In genomic region chr2:144368400-144369019, GRCm38 (mm10) we compare ENCODE assay signal across 8 mouse cellular contexts. TPM values are rescaled to one million over a fixed set of nuclear protein-coding genes. Genes with fewer than 3 reads are reported as not detected.
DNase-seq lines count a peak whose midpoint lies in the region; ATAC-seq and TF ChIP-seq lines count a peak whose summit lies in the region.

TSS of gene Kat14 (plus strand) at chr2:144368983.
TSS of gene Pet117 (plus strand) at chr2:144368996.

- H3K9ac ChIP-seq in hindbrain, embryonic 16.5 days (ENCODE audit: low read depth, low read length): peak within 1 kb of the TSS; percentile 79

- 9% methylated on average over 30 of the region's 38 CpGs for WGBS in hindbrain, embryonic 16.5 days

- peaks cover 12% of the 10 kb centered on the region for H3K4me1 ChIP-seq in hindbrain, embryonic 16.5 days (ENCODE audit: control insufficient read depth, insufficient read depth, low read depth, low read length)

- no peak for TF ChIP-seq CTCF in left cerebral cortex, adult 2 months (IDR thresholded peaks at IDR 0.05)

- peaks cover 2% of the 10 kb centered on the region; the same call in 1 of the 2 replicates for H3K36me3 ChIP-seq in hindbrain, embryonic 16.5 days (ENCODE audit: control insufficient read depth, insufficient read depth, low read length)

- peak within 1 kb of the TSS; percentile 64 for H3K4me2 ChIP-seq in hindbrain, embryonic 16.5 days (ENCODE audit: low read length)

- no peaks in the 10 kb centered on the region for H3K9me3 ChIP-seq in hindbrain, embryonic 16.5 days (ENCODE audit: control insufficient read depth, low read length)

- H3K4me3 ChIP-seq in hindbrain, embryonic 16.5 days (ENCODE audit: low read length): peak within 1 kb of the TSS; percentile 68
- H3K4me3 ChIP-seq in left cerebral cortex, adult 2 months: peak within 1 kb of the TSS; percentile 90

- intact Hi-C loops in left cerebral cortex, adult 2 months (cut with DNase I): loop anchor here (2.0 kb wide), 2 partner anchors 70 to 90 kb away; no protein-coding TSS in a partner anchor

- H3K27me3 ChIP-seq in hindbrain, embryonic 16.5 days (replicated peaks; ENCODE audit: control insufficient read depth, insufficient read depth, low read length): no peaks in the 10 kb centered on the region

- peak; percentile 97 for ATAC-seq in hindbrain, embryonic 16.5 days
- ATAC-seq in megakaryocyte, adult 5-6 weeks (ENCODE audit: poor library complexity, severe bottlenecking): peak; percentile 97

- DNase-seq in ZHBTc4 (ENCODE audit: low read depth, low spot score): peak; percentile 98
- peak; percentile 80 to 88 for DNase-seq in cerebellum, postnatal 4 days (ENCODE audit: low spot score in 2 of 2)
- peak; percentile 96 for DNase-seq in gastrocnemius, adult 18-20 months (ENCODE audit: low spot score)
- DNase-seq in left cerebral cortex, adult 2 months (ENCODE audit: extremely low spot score in 1 of 2, low spot score in 2 of 2): peak; percentile 91 to 93
- peak; percentile 95 to 96 for DNase-seq in right cerebral cortex, adult 2 months (ENCODE audit: low spot score in 2 of 2)
- peak; percentile 95 to 97 for DNase-seq in urinary bladder, postnatal 36 days (ENCODE audit: low spot score in 2 of 2)

- peak within 1 kb of the TSS; percentile 95 for H3K27ac ChIP-seq in hindbrain, embryonic 16.5 days (ENCODE audit: low read depth, low read length)
- H3K27ac ChIP-seq in left cerebral cortex, adult 2 months: peak within 1 kb of the TSS; percentile 96

RNA-seq across cellular contexts. Expression of gene Kat14, which starts in this region (rescaled TPM):
- total RNA-seq in gastrocnemius, adult 18-20 months (2021): 10 to 100 TPM; 16.6 to 22.7 TPM
- 23.2 and 29.5 TPM in 2 replicates for polyA plus RNA-seq in hindbrain, embryonic 16.5 days (2015; fragmentation: Nextera tagmentation; extraction: Ambion mirVana)
- 10 to 100 TPM; 38.8 to 40.2 TPM for total RNA-seq in left cerebral cortex, adult 2 months (2021)
- total RNA-seq in megakaryocyte, adult 5-6 weeks (2015): 36.6 and 44.1 TPM in 2 replicates
- total RNA-seq in megakaryocyte, adult 5-6 weeks (2017): 22.0 and 24.2 TPM in 2 replicates

RNA-seq across cellular contexts. Expression of gene Pet117, which starts in this region (rescaled TPM):
- total RNA-seq in gastrocnemius, adult 18-20 months (2021): 1 to 10 TPM; 7.0 to 8.3 TPM
- polyA plus RNA-seq in hindbrain, embryonic 16.5 days (2015; fragmentation: Nextera tagmentation; extraction: Ambion mirVana): 1.3 and 2.2 TPM in 2 replicates
- 10 to 100 TPM in 1 of 2 experiments, 1 to 10 TPM in 1; 5.4 to 11.0 TPM for total RNA-seq in left cerebral cortex, adult 2 months (2021)
- total RNA-seq in megakaryocyte, adult 5-6 weeks (2015): not detected in 2 replicates
- not detected in 2 replicates for total RNA-seq in megakaryocyte, adult 5-6 weeks (2017)

Comparison
In these comparisons a context has a peak if more than half of its experiments do, and no peak if none do; other contexts are left out.
1. Peak in every context shown above with its lines: DNase-seq, ATAC-seq, H3K4me3 ChIP-seq and H3K27ac ChIP-seq.
2. RNA of gene Pet117 (total RNA-seq): 5.4 to 11.0 TPM in left cerebral cortex, adult 2 months and 7.0 to 8.3 TPM in gastrocnemius, adult 18-20 months; not detected in megakaryocyte, adult 5-6 weeks; every median in the first group is over 4 times any median in the second.